Mouse (Mus musculus) CD4-positive helper T cell, adult 2 months (primary cell): Measurements from ENCODE around the gene Gng7.

Source experiments
- DNase-seq: peaks from one replicate; pipeline ENCODE4 v3.0.0-alpha.2; 2012; ENCODE audit warnings: low read depth, missing footprints, low spot score

Gene Gng7

DNA sequence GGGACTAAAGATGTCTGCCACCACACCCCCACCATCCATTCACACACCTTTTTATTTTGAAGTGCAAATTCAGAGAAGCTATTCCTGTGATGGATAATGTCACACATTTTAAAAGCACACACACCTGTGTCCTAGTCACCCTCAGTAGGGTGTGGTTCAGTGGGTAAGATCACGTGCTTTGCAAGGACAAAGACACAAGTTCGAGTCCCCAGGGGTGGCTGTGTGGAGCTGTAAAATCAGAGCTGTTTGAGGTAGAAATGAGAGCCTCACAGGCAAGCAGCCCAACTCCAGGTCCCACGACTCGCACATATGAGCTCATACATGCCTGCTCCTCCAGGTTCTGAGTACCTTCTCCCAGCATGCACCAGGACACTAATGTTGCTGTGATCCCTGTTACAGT, 46.6 kb downstream of the Gng7 start:
- DNase-seq = no peak

DNA sequence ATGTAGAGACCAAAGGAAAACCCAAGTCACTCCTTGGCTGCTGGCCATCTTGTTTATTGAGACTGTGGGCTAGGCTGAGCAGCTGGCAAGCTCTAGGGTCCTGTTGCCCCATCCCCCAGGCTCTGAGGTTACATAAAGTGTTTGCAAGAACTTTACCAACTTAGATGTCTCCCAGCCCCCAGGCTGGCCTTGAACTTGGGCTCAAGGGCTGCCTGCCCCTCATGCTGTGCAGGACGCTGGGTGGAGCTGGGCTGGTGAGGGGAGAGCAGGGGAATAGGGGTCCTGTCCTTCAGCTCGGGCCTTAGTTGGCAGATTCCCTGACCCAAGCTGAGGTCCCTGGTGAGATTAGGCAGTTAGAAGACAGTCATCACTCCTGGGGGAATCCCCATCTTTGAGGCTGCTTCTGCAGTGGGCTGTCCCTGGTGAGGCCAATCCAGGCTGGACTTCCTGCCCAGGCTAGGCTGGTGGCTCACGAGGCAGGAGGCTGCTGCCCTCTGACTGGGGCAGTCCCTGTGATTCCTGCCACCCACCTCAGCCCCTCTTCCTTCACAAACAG, 47.6 kb downstream of the Gng7 start:
- peak; percentile 47 for DNase-seq

DNA sequence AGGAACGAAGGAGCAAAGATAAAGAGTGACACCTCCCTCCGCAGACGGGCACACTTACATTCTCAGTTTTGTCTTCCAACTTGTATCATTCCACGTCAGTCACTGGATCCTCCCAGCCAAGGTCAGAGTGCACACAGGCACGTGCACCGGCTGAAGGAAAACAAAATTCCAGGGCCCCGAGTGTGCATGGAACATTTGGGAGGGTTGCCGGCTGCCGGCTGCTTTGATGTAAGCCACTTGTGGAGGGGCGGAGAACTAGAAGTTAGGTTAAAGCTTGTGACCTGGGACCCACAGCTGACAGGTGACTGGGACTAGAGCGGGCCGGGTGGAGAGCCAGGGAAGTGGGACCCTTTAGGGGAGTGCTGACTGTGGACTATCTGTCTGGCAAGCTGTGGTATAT, 48.4 kb downstream of the Gng7 start:
- DNase-seq = no peak

- DNase-seq = no peak
Measured at GRCm38 (mm10) chr10:80963031-80963975, 51.4 kb downstream of the Gng7 start.

- DNase-seq = no peak
Measured at GRCm38 (mm10) chr10:80962585-80962984, 52.2 kb downstream of the Gng7 start.

GRCm38 (mm10) chr10:80962051-80962472, 52.7 kb downstream of the Gng7 start:
- DNase-seq = no peak

GRCm38 (mm10) chr10:80960551-80961508, 53.9 kb downstream of the Gng7 start:
- DNase-seq = peak; percentile 45

GRCm38 (mm10) chr10:80958979-80959637, 55.6 kb downstream of the Gng7 start:
- no peak for DNase-seq

DNA sequence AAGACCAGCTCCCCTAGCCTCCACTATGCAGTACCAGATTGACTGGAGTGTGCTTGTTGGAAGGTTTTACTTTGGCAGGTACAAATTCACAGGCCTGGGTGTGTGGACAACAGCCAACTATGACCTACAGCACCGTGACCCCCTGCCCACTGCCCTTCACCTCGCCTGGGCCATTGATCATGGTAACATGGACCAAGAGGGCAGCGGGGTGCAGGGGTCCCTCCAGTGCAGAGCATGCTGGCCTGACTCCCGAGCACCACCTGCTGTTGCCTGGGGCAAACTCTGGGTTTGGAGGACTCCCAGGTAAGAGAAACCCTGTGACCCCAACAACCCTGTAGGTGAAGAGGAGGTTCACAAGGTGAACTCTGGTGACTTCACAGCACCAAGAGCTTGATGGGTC, 57.0 kb downstream of the Gng7 start:
- no peak for DNase-seq

- no peak for DNase-seq
Measured at GRCm38 (mm10) chr10:80956901-80957300, 57.8 kb downstream of the Gng7 start.

DNA sequence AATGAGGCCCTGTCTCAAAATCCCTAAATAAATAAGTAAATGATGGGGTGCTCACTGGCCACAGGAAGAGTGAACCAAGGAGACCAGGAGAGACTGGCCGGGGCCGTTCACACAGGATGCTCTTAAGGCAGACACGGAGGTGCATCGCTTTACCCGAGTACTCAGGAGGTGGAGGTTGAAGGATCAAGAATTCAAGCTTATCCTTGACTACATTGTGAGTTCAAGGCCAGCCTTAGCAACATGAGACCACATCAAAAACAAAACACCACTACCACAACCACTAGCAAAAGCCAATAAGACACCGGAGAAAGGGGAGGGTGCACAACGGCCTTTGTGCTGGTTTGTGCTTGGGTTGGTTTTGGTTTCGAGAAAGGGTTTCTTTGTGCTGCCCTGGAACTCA, 58.4 kb downstream of the Gng7 start:
- DNase-seq = peak; percentile 72

DNA sequence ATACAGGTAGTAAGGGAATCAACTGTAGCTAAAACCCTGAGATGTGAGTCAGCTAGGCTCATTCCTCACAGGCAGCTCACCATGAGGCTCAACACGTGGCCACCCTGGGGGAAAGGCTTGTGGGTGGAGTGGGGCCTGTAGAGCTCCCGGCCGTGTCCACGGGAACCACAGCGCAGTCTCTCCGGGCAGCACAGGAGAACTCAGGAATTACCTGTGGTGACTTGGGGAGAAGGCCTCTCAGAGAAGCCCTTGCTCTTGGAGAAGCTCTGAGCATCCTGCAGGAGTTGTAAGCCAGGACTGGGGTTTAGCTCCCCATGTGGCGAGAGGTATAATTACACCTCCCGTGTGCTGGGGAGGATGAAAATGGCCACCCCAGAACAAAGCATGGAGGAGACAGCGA, 59.2 kb downstream of the Gng7 start:
- peak; percentile 75 for DNase-seq

DNA sequence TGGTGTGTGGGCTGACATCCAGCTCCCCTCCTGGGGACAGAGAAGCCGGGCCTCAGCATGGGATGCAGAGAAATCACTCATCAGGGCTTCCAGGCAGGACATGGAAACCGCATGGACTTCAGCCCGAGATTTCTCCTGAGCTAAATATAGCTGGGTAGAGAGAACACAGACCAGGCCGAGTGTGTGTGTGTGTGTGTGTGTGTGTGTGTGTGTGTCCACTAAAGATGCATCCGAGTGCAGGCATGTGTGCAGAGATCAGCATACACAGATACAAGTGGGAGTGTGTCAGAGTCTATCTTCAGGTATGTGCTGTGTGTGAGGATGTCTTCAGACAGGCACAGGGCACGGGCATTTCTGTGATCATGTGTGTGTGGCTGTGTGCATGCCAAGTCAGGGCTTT, 59.9 kb downstream of the Gng7 start:
- no peak for DNase-seq

DNA sequence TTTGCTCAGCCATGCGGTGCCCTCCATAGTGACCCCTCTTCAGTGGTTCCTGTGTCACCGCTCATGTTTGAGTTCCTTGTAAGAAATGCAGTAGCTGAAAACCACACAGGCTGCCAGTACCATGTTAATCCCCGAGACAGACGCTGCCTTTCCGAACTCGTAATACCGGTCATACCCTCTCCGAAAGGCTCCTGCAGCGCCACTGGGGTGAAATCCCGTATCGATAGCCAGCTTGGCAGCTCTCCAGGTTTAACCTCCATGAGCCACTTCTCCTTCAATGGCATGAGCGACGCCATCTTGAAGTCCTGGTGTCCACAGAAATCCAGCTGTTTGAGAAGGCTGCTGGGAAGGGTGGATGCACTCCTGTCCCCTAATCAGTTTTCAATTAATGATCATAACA, 60.3 kb downstream of the Gng7 start:
- DNase-seq = no peak

GRCm38 (mm10) chr10:80952449-80952848, 62.3 kb downstream of the Gng7 start:
- no peak for DNase-seq

GRCm38 (mm10) chr10:80951761-80952390, 62.9 kb downstream of the Gng7 start:
- DNase-seq = no peak

DNA sequence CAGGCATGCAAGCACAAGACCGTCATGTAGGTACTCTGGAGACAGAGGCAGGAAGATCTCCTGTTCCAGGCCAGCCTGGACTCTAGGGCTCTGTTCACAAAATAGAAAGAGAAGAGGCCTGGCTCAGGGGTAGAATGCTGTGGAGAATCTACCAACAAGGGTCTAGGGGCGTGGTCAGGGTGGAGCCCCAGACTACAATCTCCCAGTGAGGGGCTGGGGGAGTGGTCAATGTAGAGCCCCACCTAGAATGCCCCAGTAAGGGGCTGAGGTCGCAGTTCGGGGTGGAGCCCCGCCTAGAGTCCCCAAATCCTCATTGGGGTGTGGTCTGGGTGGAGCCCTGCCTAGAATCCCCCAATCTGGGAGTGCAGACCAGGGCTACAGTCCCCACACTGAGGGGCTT, 64.4 kb downstream of the Gng7 start:
- no peak for DNase-seq

GRCm38 (mm10) chr10:80949081-80949480, 65.7 kb downstream of the Gng7 start:
- DNase-seq = no peak

- DNase-seq = no peak
Measured at GRCm38 (mm10) chr10:80948570-80948969, 66.2 kb downstream of the Gng7 start.

GRCm38 (mm10) chr10:80947802-80948201, 66.9 kb downstream of the Gng7 start:
- DNase-seq = no peak
